Mouse (Mus musculus) urinary bladder, postnatal 14 days (tissue): ENCODE measurements around the gene Olfr1394.
"Not testable (repeated sequence)": the region's sequence is repeated elsewhere in the genome, so short reads cannot be mapped to it uniquely, and the experiment has no call there.

Experiments
- DNase-seq: peaks from one replicate; pipeline ENCODE4 v3.0.0; 2021; ENCODE audit warnings: low spot score

Gene Olfr1394

DNA sequence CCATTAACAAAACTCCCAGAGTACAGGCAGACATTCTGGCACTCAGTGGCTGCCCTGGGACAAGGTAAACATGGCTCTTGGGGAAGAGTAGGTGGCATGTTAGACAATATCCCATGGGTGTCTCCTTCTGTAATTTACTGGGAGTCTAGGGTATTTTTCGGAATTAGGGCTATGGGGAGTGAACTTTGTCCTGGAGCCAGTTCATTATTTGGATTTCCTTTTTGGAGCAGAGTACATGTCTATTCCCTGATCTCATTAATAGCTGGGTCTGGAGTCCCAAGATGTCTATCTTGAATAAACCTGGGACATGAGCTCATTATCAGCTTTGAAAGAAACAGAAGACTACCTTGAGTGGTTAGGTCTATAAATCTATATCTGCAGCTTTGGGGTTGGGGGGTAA is at the start of gene Olfr1394:
Olfr1394 (plus strand) TSS at position 301 of the 400 bp plus-strand sequence.
- no peak for DNase-seq

GRCm38 (mm10) chr11:49105752-49106151 is 48.4 kb upstream of the Olfr1394 start:
- no peak for DNase-seq

GRCm38 (mm10) chr11:49107650-49108537 is 46.3 kb upstream of the Olfr1394 start:
- no peak for DNase-seq

DNA sequence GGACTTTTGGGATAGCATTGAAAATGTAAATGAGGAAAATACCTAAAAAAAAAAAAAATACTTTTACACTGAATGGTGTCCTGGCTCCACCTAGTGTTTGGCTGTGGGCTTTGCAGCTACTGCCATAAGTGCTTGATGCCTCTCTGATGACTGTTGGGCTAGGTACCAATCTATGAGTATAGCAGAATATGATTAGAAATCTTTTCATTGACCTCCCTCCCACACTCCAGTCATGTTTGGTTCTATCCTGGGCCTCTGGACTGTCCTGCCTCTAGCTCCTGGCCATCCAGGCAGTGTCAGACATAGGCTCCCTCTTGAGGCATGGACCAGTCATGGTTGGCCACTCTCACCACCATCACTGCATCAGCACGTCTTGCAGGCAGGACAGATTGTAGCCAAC is 45.3 kb upstream of the Olfr1394 start:
- peak; percentile 29 for DNase-seq

GRCm38 (mm10) chr11:49111000-49111399 is 43.2 kb upstream of the Olfr1394 start:
- no peak for DNase-seq

- DNase-seq, result no peak
Observed at GRCm38 (mm10) chr11:49112624-49113219, 41.5 kb upstream of the Olfr1394 start.

GRCm38 (mm10) chr11:49114158-49114557 is 40.0 kb upstream of the Olfr1394 start:
- DNase-seq, result no peak

GRCm38 (mm10) chr11:49114774-49115173 is 39.4 kb upstream of the Olfr1394 start, which contains the start of gene Olfr1396:
Gene Olfr1396, minus strand, starts transcription at chr11:49114874.
- no peak for DNase-seq

- no peak for DNase-seq
Observed at GRCm38 (mm10) chr11:49119635-49120034, 34.5 kb upstream of the Olfr1394 start.

GRCm38 (mm10) chr11:49124169-49124568 is 30.0 kb upstream of the Olfr1394 start:
- no peak for DNase-seq

- DNase-seq, result no peak
Observed at GRCm38 (mm10) chr11:49141974-49142373, 12.2 kb upstream of the Olfr1394 start, which contains the start of gene Olfr1395. Gene Olfr1395, plus strand, starts transcription at chr11:49142274.

GRCm38 (mm10) chr11:49156821-49157814 is 2.9 kb downstream of the Olfr1394 start:
- no peak for DNase-seq

DNA sequence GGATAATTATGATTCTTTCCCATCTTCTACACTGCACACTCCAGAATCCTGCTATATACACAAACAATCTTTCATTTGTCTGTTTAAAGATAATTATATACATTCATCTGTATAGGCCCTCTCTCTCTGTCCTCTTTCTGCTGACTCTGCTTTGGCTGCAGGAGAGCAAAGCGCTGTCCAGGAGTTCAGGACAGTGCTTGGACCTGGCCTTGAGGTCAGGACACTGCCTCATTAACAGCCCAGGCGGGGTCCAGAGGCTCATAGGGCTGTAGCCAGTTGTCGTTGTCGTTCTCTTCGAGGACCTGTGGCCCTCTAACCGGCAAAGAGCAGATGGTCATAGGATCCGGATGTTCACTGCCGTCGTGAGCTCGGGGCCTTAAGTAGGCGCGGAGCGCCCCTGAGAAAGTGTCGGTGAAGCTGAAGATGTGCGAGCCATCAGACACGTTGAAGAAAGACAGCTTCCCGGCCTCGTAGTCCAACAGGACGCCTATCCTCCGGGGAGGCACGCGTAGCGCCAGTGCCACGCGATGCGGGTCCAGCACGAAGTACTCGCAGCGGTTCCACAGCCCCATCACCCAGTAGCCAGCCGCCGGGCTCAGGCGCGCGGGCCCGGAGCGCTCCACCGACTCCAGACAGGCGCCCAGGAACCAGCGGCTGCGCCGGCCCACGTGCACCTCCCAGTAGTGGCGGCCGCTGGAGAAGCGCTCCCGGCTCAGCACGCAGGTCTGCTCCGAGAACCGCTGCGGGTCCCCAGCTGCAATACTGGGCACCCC is 14.8 kb downstream of the Olfr1394 start:
- no peak for DNase-seq

DNA sequence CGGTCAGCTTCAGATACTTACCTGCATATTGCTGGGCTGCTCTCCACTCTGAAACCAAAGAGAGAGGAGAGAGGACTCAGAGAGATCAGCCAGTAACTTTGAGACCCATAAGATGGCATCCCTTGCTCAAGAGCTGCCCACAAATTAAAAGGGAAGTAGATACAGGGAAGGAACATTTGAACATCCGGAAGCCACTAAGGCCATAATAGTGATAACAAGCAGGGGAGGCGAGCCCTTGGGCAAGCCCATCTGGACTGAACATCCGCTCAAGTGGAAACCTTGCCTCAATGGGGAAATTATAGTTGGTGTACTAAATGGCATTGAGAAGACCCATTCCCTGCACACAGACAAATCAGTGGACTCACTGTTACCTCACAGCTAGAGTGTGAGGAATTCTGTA is 16.4 kb downstream of the Olfr1394 start:
- DNase-seq, result no peak

DNA sequence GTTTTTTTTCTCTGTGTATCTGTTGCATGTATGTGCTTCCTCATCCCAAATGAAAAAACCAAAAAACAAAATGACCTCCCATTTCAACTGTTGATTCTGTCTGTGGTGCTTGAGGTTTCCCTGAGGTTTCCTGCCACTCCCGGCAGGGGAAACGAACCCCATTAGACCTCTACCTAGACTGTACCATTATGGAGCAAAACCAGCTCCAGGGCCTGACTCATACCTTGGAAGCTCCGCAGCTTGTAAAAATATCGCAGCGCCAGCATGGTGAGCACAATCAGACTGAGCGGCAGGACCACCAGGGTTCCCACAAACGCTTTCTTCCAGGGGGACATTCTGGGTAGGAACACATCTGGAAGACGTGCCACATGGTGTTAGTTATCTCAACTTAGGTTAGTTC is 21.2 kb downstream of the Olfr1394 start:
- DNase-seq, result no peak

DNA sequence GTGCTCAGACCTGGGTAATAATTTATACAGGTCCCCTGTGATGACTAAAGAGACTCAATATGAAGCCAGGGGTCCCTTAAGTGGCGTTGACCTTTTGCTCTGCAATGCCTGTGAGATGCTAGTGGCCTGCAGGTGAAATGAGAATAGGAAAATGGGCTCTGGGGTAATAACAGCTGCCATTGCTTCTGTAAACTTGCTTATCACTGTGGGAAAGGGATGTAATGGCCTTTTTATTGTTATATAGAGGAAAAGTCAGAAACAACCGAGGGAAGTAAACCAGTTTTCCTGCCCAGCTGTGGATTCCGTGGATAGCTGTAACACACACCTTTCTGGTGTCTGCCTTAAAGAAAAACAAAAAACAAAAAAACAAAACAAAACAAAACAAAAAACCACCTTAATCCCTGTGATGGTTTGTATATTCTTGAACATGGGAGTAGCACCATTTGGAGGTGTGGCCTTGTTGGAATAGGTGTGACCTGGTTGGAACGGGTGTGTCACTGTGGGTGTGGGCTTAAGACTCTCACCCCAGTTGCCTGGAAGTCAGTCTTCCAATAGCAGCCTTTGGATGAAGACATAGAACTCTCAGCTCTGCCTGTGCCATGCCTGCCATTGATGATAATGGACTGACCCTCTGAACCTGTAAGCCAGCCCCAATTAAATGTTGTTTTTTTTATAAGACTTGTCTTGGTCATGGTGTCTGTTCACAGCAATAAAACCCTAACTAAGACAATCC is 22.0 kb downstream of the Olfr1394 start:
- not testable (repeated sequence) for DNase-seq

DNA sequence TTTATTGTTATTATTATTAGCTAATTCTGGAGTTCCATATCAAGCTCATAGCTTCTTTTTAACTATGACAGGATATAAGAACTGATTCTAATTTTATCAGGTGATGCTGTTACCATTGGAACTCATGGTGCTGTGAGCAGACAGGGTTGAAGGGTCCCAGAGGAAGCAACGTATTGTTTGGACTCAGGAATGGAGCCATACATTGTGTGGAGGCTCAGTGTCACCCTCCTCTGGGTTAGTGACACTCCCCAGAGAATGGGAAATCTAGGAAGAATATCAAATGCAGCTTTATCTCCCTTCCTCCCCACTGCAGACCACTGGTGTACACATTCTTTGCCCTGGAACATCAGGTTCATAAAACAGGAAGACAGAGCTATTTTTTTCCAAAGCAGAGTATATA is 29.0 kb downstream of the Olfr1394 start:
- no peak for DNase-seq

GRCm38 (mm10) chr11:49186452-49186851 is 32.3 kb downstream of the Olfr1394 start:
- no peak for DNase-seq

- no peak for DNase-seq
Observed at GRCm38 (mm10) chr11:49186955-49187488, 32.8 kb downstream of the Olfr1394 start, which contains the start of gene Btnl9. Gene Btnl9, minus strand, starts transcription at chr11:49187159.

DNA sequence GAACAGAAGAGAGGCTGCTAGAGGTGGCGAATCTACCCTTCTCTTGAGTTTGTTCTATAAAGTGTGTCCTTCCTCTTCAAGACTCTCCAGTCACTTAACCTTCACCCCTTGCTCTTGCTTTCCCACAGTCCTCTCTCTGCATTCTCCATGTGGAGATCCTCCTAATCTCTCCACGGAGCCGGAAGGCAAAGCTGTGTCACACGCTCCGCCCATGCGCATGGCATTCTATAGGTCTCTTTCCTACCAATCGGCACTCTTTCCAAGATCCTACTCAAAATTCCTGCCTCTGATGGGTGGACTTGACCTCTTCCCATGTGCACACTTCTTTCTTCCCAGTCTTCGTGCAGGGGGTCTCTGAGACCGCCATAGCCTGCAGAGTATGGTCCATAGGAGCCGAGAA is 33.5 kb downstream of the Olfr1394 start:
- DNase-seq, result no peak
